Mouse (Mus musculus): ENCODE data around the gene Ggct. TPM values are rescaled to one million over a fixed set of nuclear protein-coding genes. Genes with fewer than 3 reads are reported as not detected.

The Ggct gene
- 10 to 100 TPM; 25.5 to 33.3 TPM for total RNA-seq (2023)

DNA sequence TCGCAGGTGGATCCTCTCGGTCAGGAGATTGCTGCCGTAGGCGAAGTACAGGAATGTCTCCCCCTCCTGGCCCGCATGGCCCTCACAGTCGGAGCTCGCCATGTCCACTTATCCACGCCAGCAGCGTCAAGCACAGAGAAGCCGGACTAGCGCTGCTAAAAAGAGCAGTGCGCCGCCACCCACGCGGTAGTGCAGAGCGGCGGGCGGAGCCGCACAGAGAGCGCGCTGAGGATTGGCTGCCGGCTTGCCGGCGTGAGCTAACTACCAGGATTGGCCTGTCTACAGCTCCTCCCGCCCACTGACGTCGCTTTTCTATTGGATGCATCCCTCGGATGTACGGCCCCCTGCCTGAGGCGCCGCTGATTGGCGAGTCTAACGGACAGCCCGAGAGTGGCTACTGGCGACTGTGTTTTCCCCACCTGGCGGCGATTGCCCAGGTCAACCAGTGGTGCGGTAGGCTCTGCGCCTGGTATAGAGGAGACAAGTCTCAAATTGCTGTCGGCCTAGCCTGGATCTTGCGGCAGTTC, at the start of gene Ggct:
TSS of gene Ggct (minus strand) at position 217 of the 527 bp plus-strand sequence.

DNA sequence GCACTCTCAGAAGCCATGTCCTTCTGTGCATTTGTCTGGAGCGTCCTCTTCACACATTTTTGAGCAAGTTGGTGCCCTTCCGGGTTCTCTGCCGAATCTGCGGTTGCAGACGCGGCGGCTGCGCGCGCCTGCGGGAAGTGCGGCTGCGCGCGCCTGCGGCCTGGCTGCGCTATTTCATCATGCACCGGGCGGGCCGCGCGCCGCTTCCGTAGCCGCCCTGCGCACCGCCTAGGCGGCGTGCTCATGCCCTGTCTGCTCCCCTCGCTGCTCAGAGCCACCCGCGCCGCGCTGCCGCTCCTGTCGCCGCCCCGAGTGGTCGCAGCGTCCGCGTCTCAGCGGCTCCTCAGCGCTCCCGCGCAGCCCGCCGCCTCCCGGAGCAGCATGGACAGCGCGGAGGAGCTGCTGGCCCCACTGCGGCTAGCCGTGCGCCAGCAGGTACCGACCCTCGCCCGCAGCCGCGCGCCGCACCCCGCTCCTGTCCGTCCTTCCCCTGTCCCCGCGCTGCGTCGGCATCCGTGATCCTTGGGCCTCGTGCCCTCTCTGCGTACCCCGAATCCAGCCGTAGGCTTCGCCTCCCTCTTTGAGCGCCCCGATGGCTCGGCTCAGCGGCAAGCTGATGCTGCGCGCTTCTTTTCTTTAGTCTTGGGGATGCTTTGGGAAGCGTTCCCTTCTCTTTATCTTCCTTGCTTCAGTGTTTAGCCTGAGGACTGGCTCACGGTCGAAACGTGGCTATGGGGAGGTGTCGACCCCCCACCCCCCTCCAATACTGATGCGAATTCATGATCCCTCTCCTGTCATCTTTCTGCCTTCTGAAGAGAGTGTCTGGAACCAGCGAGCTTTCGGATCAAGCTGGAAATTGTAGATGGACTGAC, 45.3 kb upstream of the Ggct start, which contains the start of gene Gars:
TSS of gene Gars (plus strand) at position 209 of the 872 bp plus-strand sequence.

DNA sequence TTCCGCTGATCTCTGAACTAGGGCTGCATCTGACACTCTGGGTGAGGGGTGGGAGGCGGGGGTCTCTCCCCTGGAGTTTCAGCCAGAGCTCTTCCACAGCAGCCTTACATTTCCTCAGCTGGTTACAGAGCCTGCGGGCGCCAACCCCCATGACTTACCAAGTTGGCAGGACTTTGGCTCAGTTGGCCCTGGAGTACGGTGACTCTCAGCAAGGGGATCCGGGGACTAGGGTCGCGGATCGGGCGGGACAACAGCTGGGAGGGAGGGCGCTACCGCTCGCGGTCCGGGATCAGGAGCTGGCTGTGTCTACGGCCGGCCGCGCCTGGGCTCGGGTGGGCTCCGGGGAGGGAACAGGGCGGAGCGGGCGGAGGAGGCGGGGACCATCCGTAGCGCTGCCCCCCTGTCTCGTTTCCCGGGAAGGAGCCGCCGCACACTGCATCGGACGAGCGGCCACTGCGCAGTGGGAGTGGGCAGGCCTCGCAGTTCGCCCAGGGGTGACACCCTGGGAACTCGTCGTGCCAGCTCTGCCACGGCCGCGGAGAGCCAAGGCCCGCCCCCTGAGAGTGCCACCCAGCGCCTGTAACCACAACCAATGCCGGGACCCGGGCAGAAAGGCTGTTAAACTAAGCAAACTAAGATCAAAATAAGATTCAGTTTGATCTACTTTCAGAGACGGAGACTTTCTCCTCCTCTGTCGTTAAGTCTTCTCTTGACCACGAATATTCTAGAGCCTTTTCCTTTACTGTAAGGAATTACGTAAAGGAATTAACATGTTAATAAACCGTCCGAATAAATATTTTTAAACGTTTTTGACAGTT, 20.4 kb downstream of the Ggct start, which contains the start of gene Nod1:
TSS of gene Nod1 (minus strand) at position 502 of the 818 bp plus-strand sequence.

Other genes starting within 250 kb of the Ggct start
- gene Znrf2, start 176.0 kb downstream of the Ggct start, total RNA-seq (2023): 10 to 100 TPM; 56.3 to 59.1 TPM
- gene Nod1, start 20.3 kb downstream of the Ggct start, total RNA-seq (2023): 100 to 1,000 TPM; 141 to 157 TPM
- gene Gars, start 45.1 kb upstream of the Ggct start, total RNA-seq (2023): 10 to 100 TPM; 60.5 to 61.5 TPM
- not detected for gene Crhr2, start 140.1 kb upstream of the Ggct start, total RNA-seq (2023)
- gene Inmt, start 182.1 kb upstream of the Ggct start, total RNA-seq (2023): not detected
- gene Mindy4, start 210.4 kb upstream of the Ggct start, total RNA-seq (2023): 1 to 10 TPM; 1.0 to 1.9 TPM

Measured in monocyte, adult 59 days (primary cell).